Mouse (Mus musculus) kidney, adult 2 months (tissue): ENCODE data around the gene Limch1.

Source experiments
- CTCF ChIP-seq: fragments of 200-500 bp; conservative IDR thresholded peaks from 2 replicates; pipeline ENCODE4 v1.5.1; 2011; ENCODE audit warnings: low read depth, mild to moderate bottlenecking, control low read depth, low read length, moderate library complexity, mixed read lengths; ENCODE audit not compliant: insufficient read depth, insufficient read length
- POLR2A ChIP-seq: fragments of 200-500 bp; IDR thresholded peaks from one replicate; pipeline ENCODE4 v1.6.1; 2011; ENCODE audit warnings: low read depth, low read length, control low read depth

DNA sequence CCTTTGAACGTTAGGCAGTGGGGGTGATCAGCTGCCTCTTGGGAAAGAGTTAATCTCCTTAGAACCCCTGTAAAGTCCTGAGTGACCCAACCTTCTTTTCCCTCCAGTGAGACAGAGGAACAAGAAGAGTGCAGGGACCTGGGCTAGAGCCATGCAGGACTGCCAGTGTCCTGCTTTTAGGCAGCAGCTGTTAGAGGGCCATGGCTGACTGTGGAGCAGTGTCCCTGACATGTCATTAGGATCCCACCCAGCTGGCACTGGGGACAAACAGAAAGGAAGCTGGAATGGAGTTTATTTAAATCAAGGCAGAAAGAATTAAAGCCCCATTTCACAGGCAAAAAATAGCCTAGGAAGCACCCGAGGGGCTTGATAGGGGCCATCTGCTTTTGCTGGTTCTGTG lies 64.8 kb downstream of the Limch1 start:
- no peak for TF ChIP-seq CTCF
- TF ChIP-seq POLR2A: no peak
